Mouse (Mus musculus): ENCODE results near the gene Olfr204. TPM values are rescaled to one million over a fixed set of nuclear protein-coding genes. Genes with fewer than 3 reads are reported as not detected.
"Not testable (repeated sequence)": the region's sequence is repeated elsewhere in the genome, so short reads cannot be mapped to it uniquely, and the experiment has no call there.

Gene Olfr204
- polyA plus RNA-seq (2016; fragmentation: Nextera tagmentation; extraction: Ambion mirVana), result not detected in 2 replicates

DNA sequence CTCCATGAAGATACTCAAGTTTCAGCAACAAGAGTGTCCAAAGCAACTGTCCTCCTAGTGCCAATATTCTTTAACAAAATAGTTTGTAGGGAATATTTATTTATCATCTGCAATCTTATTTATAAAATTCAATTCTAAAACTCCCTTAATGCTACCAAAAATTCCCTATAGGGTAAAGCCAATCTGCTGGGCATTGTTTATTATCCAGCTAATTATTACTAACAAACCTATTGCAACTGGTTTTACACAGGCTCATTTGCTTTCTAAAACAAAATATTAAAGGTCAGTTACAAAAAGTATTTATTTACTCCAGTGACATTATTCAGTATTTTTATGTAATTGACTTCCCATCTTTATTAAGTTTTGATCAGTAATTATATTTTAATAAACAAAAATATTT, at the start of gene Olfr204:
Olfr204 (minus strand) TSS at position 101 of the 400 bp plus-strand sequence.
- H3K9ac ChIP-seq, result no peak within 1 kb of the TSS
- H3K36me3 ChIP-seq, result no peaks in the 10 kb centered on the region
- H3K27ac ChIP-seq, result no peak within 1 kb of the TSS
- H3K27me3 ChIP-seq (replicated peaks), result no peaks in the 10 kb centered on the region
- H3K9me3 ChIP-seq, result no peaks in the 10 kb centered on the region
- no peak for ATAC-seq (ENCODE audit: low FRiP score, low read depth)
- no peak within 1 kb of the TSS for H3K4me2 ChIP-seq (replicated peaks)
- no peaks in the 10 kb centered on the region for H3K4me1 ChIP-seq
- no peak within 1 kb of the TSS for H3K4me3 ChIP-seq

DNA sequence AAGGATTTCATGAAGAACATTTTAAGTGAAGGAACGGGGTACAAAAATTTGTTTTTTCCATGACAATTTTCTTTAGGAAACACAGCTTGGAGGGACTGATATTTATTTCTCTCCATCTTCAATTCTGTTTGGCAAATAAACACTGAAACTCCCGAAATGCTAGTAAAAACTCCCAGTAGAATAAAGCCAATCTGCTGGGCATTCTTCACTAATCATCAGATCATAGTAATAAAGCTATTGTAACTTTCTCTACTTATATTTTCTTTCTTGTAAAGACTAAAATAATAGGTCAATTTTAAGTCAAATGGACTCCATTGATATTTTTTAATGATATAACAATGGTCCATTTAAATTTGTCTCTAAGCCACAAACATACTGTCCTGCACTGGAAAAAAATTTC, 45.8 kb upstream of the Olfr204 start, which contains the start of gene Olfr209:
Olfr209 (minus strand) TSS at position 101 of the 400 bp plus-strand sequence.
- ATAC-seq (ENCODE audit: low FRiP score, low read depth), result no peak

DNA sequence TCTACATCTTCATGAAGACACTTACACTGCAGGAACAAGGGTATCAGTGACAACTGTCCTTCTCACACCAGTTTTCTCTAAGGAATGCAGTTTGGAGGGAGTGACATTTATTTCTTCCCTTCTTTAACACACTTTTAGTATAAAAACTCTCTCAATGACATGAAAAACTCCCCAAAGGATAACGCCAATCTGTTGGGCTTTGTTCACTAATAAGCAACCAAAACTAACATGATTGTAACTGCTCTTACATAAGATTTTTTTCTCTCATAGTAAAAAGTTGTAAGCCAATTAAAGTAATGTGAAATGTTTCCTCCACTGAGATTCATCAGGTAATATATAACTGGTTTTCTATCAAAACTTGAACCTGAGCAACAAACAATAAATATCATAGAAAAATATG, 31.1 kb upstream of the Olfr204 start, which contains the start of gene Olfr206:
Olfr206 (minus strand) TSS at position 101 of the 400 bp plus-strand sequence.
- Histone ChIP-seq H3K4me2 (replicated peaks) (no peak within 1 kb of the TSS), H3K9me3 (no peaks in the 10 kb centered on the region), H3K36me3 (no peaks in the 10 kb centered on the region), H3K9ac (no peak within 1 kb of the TSS), H3K4me1 (no peaks in the 10 kb centered on the region), H3K27me3 (replicated peaks) (no peaks in the 10 kb centered on the region), H3K4me3 (no peak within 1 kb of the TSS), H3K27ac (no peak within 1 kb of the TSS)
- no peak for ATAC-seq (ENCODE audit: low FRiP score, low read depth)
- 85% methylated on average over 1 of the region's 1 CpGs for WGBS

More for the DNA sequence above, 45.8 kb upstream of the Olfr204 start, which contains the start of gene Olfr209:
- no peak within 1 kb of the TSS for H3K27ac ChIP-seq
- H3K9me3 ChIP-seq, result no peaks in the 10 kb centered on the region
- H3K4me1 ChIP-seq, result no peaks in the 10 kb centered on the region
- no peak within 1 kb of the TSS for H3K9ac ChIP-seq
- WGBS, result 88% methylated on average over 2 of the region's 2 CpGs
- H3K4me2 ChIP-seq (replicated peaks), result no peak within 1 kb of the TSS
- no peak within 1 kb of the TSS for H3K4me3 ChIP-seq
- no peaks in the 10 kb centered on the region for H3K27me3 ChIP-seq (replicated peaks)
- H3K36me3 ChIP-seq, result no peaks in the 10 kb centered on the region

DNA sequence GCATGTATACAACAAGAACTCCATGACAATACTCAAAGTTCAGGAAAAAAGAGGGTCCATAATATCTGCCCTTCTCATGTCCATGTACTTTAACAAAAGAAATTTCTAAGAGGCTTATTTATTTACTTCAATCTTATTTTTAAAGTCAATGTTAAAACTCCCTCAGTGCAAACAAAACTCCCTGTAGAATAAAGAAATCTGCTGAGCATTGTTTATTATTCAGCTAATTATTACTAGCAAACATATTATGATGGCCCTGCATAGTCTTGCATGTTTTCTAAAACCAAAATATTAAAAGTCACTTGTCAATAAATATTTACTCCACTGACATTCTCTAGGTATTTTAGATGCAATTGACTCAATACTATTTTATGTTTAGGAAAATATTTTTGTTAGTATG, 13.0 kb upstream of the Olfr204 start, which contains the start of gene Olfr205:
Olfr205 (minus strand) TSS at position 101 of the 400 bp plus-strand sequence.
- Histone ChIP-seq H3K4me1 (no peaks in the 10 kb centered on the region), H3K9me3 (no peaks in the 10 kb centered on the region), H3K27ac (no peak within 1 kb of the TSS), H3K9ac (no peak within 1 kb of the TSS), H3K4me2 (replicated peaks) (no peak within 1 kb of the TSS), H3K36me3 (no peaks in the 10 kb centered on the region), H3K4me3 (no peak within 1 kb of the TSS), H3K27me3 (replicated peaks) (no peaks in the 10 kb centered on the region)
- ATAC-seq (ENCODE audit: low FRiP score, low read depth), result no peak

DNA sequence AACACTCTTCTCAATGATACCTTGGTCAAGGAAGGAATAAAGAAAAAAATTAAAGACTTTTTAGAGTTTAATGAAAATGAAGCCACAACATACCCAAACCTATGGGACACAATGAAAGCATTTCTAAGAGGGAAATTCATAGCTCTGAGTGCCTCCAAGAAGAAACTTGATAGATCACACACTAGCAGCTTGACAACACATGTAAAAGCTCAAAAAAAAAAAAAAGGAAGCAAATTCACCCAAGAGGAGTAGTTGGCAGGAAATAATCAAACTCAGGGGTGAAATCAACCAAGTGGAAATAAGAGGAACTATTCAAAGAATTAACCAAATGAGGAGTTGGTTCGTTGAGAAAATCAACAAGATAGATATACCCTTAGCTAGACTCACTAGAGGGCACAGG, 5.2 kb upstream of the Olfr204 start:
- 73% methylated on average over 1 of the region's 1 CpGs for WGBS

DNA sequence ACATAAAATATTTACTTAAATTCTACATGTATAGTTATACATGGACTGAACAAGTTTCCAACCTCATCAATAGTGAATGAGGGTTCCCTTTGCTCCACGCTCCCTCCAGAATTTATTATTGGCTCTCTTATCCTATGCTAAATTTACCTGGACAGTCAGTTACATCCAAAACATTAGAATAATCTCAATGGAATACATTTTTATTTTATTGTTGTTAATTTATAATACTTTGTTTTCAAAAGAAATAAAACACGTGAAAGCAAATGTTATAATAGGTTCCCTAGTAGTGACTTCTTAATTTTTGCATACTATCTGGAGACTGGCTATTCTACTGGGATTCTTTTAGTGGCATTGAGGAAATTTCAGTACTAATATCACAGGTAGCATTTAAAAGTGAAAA, 19.5 kb downstream of the Olfr204 start, which contains the start of gene Olfr203:
Olfr203 (plus strand) TSS at position 301 of the 400 bp plus-strand sequence.
- Histone ChIP-seq H3K9me3 (no peaks in the 10 kb centered on the region), H3K4me1 (no peaks in the 10 kb centered on the region), H3K36me3 (no peaks in the 10 kb centered on the region), H3K4me2 (replicated peaks) (no peak within 1 kb of the TSS), H3K27ac (no peak within 1 kb of the TSS), H3K4me3 (no peak within 1 kb of the TSS), H3K27me3 (replicated peaks) (no peaks in the 10 kb centered on the region), H3K9ac (no peak within 1 kb of the TSS)
- WGBS, result 88% methylated on average over 2 of the region's 2 CpGs
- ATAC-seq (ENCODE audit: low FRiP score, low read depth), result no peak

More for the DNA sequence above, 5.2 kb upstream of the Olfr204 start:
- H3K9me3 ChIP-seq; H3K9ac ChIP-seq; H3K4me1 ChIP-seq; H3K27ac ChIP-seq; H3K4me2 ChIP-seq (replicated peaks); H3K27me3 ChIP-seq (replicated peaks); ATAC-seq (ENCODE audit: low FRiP score, low read depth); H3K4me3 ChIP-seq; H3K36me3 ChIP-seq: not testable (repeated sequence)

DNA sequence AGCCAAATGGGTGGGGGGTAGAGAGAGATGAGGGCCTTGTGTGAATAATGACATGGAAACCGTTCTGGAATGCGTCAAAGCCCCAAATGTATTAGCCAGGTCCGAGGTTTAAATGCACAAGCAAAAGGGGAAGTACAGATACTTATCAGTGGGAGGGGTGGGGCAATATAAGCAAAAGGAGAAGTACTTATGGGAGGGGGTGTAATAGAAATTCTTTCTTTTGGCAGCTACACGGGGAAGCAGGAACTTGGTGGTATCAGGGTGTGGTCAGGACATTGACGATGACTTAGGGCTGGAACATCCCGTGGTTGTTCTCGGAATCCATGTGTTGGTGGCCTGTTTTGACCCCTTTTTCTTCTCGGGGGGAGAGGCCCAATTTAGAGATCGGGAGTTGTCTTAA, 30.5 kb downstream of the Olfr204 start:
- H3K9me3 ChIP-seq; H3K27ac ChIP-seq; H3K4me1 ChIP-seq; H3K4me2 ChIP-seq (replicated peaks); H3K27me3 ChIP-seq (replicated peaks); H3K36me3 ChIP-seq; H3K4me3 ChIP-seq; ATAC-seq (ENCODE audit: low FRiP score, low read depth); H3K9ac ChIP-seq: not testable (repeated sequence)
- WGBS, result 83% methylated on average over 9 of the region's 9 CpGs

DNA sequence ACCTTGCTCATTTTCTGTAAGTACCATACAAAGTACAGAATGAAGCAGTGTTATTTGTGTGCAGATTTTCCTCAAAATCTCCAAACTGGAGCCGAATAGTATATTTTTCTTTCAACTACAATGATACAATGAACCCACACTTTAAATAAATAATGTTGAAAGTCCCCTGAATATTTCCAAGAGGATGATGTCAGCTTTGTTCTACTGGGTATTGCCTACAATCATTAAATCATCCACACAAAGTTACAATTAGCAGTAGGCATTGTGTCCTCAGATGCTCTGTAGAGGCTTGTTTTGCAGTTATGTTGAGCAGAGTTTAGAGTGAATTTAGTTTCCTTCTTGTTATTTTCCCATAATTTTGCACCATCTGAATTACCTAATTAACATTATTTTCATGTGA, 31.4 kb downstream of the Olfr204 start, which contains the start of gene Olfr202:
Olfr202 (minus strand) TSS at position 101 of the 400 bp plus-strand sequence.
- Histone ChIP-seq H3K36me3 (no peaks in the 10 kb centered on the region), H3K9ac (no peak within 1 kb of the TSS), H3K4me3 (no peak within 1 kb of the TSS), H3K9me3 (no peaks in the 10 kb centered on the region), H3K4me2 (replicated peaks) (no peak within 1 kb of the TSS), H3K27ac (no peak within 1 kb of the TSS), H3K27me3 (replicated peaks) (no peaks in the 10 kb centered on the region), H3K4me1 (no peaks in the 10 kb centered on the region)
- ATAC-seq (ENCODE audit: low FRiP score, low read depth), result no peak
- 88% methylated on average over 1 of the region's 1 CpGs for WGBS

DNA sequence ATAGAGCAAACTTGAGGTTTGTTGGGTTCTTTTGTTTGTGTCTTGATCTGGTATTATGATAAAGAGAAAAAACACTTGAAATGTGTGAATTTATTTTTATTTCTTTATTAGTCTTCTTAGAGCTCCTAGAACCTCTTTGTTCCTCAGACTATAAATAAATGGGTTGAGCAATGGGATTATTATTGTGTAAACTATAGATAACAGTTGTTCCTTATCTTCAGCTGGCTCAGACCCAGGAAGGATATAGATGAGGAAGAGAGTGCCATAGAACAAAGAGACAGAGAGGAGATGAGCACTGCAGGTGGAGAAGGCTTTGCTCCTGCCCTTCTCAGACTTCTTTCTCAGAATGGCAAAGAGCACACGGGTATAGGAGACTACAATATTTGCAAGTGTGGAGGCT, 34.6 kb downstream of the Olfr204 start:
- H3K36me3 ChIP-seq, result no peaks in the 10 kb centered on the region
- H3K27me3 ChIP-seq (replicated peaks), result no peaks in the 10 kb centered on the region
- 76% methylated on average over 1 of the region's 1 CpGs for WGBS
- no peak overlapping the region for H3K4me3 ChIP-seq
- no peaks in the 10 kb centered on the region for H3K4me1 ChIP-seq
- no peaks in the 10 kb centered on the region for H3K9me3 ChIP-seq
- H3K4me2 ChIP-seq (replicated peaks), result no peak overlapping the region
- H3K9ac ChIP-seq, result no peak overlapping the region
- H3K27ac ChIP-seq, result no peak overlapping the region
- ATAC-seq (ENCODE audit: low FRiP score, low read depth), result no peak

DNA sequence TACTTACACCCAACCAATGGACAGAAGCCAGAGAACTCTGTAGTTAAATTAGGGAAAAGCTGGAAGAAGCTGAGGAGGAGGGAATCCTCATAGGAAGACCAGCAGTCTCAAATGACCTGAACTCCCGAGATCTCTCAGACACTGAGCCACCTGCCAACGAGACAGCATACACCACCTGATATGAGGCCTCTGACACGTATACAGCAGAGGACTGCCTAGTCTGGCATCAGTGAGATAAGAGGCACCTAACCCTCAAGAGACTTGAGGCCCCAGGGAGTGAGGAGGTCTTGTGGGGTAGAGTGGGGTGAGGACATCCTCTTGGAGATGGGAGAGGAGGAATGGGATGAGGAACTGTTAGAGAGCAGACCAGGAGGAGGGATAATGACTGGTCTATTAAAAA, 37.5 kb downstream of the Olfr204 start:
- Histone ChIP-seq H3K4me2 (replicated peaks) (no peak overlapping the region), H3K27me3 (replicated peaks) (no peaks in the 10 kb centered on the region), H3K36me3 (no peaks in the 10 kb centered on the region), H3K9me3 (no peaks in the 10 kb centered on the region), H3K9ac (no peak overlapping the region), H3K4me1 (no peaks in the 10 kb centered on the region), H3K27ac (no peak overlapping the region), H3K4me3 (no peak overlapping the region)
- WGBS, result 82% methylated on average over 3 of the region's 3 CpGs
- ATAC-seq (ENCODE audit: low FRiP score, low read depth), result no peak

DNA sequence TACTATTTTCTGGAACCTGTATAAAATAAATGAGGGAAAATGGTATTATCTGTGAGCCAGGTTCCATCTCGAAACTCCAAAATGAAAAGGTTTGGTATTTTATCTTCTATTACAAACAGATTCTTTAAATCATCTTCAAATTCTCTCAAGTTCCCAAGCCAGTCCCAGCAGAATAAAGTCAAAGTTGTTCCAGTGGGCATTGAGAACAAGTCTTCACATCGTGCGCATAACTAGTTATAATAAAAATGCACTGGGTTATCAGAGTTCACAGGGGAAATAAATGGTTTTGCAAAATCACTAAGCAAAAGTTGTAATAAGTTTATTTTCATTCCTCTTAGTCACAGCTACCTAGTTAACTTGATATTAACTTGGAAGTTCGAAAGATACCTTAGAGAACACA, 45.5 kb downstream of the Olfr204 start, which contains the start of gene Olfr201:
Olfr201 (minus strand) TSS at position 101 of the 400 bp plus-strand sequence.
- not testable (repeated sequence) for ATAC-seq (ENCODE audit: low FRiP score, low read depth); H3K27ac ChIP-seq; H3K9ac ChIP-seq; H3K27me3 ChIP-seq (replicated peaks); H3K36me3 ChIP-seq; H3K4me1 ChIP-seq; H3K9me3 ChIP-seq; H3K4me2 ChIP-seq (replicated peaks); H3K4me3 ChIP-seq
- 88% methylated on average over 4 of the region's 4 CpGs for WGBS

DNA sequence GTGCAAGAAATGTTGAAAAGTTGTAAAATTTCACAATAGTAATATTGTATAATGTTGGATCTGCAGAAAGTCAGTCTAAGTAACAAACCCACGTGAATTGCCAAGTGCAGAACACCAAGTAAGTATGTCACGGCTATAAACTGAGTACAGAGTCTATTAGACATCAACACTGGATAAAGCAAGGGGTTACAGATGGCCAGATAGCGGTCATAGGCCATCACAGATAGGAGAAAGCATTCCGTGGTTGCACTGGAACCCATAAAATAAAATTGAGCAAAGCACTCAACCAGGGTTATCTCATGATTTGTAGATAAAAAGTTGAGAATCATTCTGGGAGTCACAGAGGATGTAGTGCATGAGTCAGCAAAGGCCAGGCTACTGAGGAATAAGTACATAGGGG, 49.0 kb downstream of the Olfr204 start:
- WGBS, result 80% methylated on average over 4 of the region's 4 CpGs
- not testable (repeated sequence) for H3K27me3 ChIP-seq (replicated peaks); H3K4me1 ChIP-seq; H3K27ac ChIP-seq; H3K36me3 ChIP-seq; H3K4me3 ChIP-seq; H3K9ac ChIP-seq; ATAC-seq (ENCODE audit: low FRiP score, low read depth); H3K9me3 ChIP-seq; H3K4me2 ChIP-seq (replicated peaks)

Measured in neural tube, embryonic 12.5 days (tissue).